Mouse (Mus musculus) heart, adult 2 months (tissue): Measurements from ENCODE around the gene Rorb. TPM values are rescaled to one million over a fixed set of nuclear protein-coding genes. Genes with fewer than 3 reads are reported as not detected.
A peak's percentile ranks its signal among the peaks of the same experiment; 100 is the strongest.

Experiments
- DNase-seq, 2 experiments: peaks; one replicate each; pipeline ENCODE4 v3.0.0; 2021
- H3K27ac ChIP-seq: fragments of 200-600 bp; 2 replicates; pipeline ENCODE4 v1.8.1; 2022
- H3K27me3 ChIP-seq: fragments of 200-500 bp; 2 replicates; pipeline ENCODE4 v1.6.1; 2012; ENCODE audit warnings: mild to moderate bottlenecking, low read length, inconsistent platforms, mixed read lengths; ENCODE audit not compliant: control insufficient read depth, insufficient read depth
- H3K36me3 ChIP-seq: fragments of 200-500 bp; 2 replicates; pipeline ENCODE4 v1.6.1; 2012; ENCODE audit warnings: low read length, inconsistent platforms; ENCODE audit not compliant: control insufficient read depth, insufficient read depth
- H3K4me1 ChIP-seq: fragments of 200-500 bp; 2 replicates; pipeline ENCODE4 v1.6.1; 2011; ENCODE audit warnings: low read length; ENCODE audit not compliant: control insufficient read depth, insufficient read depth
- H3K4me3 ChIP-seq: fragments of 200-600 bp; 2 replicates; pipeline ENCODE4 v1.8.1; 2022
- H3K79me2 ChIP-seq: fragments of 200-500 bp; replicated peaks from 2 replicates; pipeline ENCODE4 v1.6.1; 2012; ENCODE audit warnings: mild to moderate bottlenecking, inconsistent platforms, low read length, moderate library complexity, mixed read lengths; ENCODE audit not compliant: control insufficient read depth, insufficient read depth
- H3K9ac ChIP-seq: fragments of 200-500 bp; 2 replicates; pipeline ENCODE4 v1.6.1; 2012; ENCODE audit warnings: low read depth, mild to moderate bottlenecking, control low read depth, inconsistent platforms, low read length, mixed read lengths
- CTCF ChIP-seq: fragments of 200-600 bp; IDR thresholded peaks from 2 replicates; pipeline ENCODE4 v1.8.1; 2022; ENCODE audit warnings: antibody characterized with exemption, mild to moderate bottlenecking, moderate library complexity
- EP300 ChIP-seq: fragments of 200-500 bp; IDR thresholded peaks from 2 replicates; pipeline ENCODE4 v1.6.1; 2011; ENCODE audit warnings: low read depth, low read length, control low read depth; ENCODE audit not compliant: insufficient read depth
- POLR2A ChIP-seq: fragments of 200-500 bp; IDR thresholded peaks from 2 replicates; pipeline ENCODE4 v1.6.1; 2011; ENCODE audit warnings: mild to moderate bottlenecking, low read depth, low read length, control low read depth; ENCODE audit not compliant: insufficient read depth
- WGBS: fragments of 180-500 bp; shearing (Covaris S2); methylation state at CpG from one replicate; pipeline ENCODE4 v1.1.7; 2018; 5-methylcytosine and 5-hydroxymethylcytosine counted together
- intact Hi-C: fragments of 180-260 bp; cut with DNase I; formaldehyde crosslinking; loops from one replicate; pipeline ENCODE4 v1.15.1; 2025
- polyA plus RNA-seq: library from polyadenylated mRNA; depleted of rRNA; stranded (reverse); fragments of >200 nt; gene quantifications from 2 replicates; pipeline ENCODE4 v1.2.3, GENCODE M21; 2012
- total RNA-seq, 2 experiments: library from RNA; stranded (reverse); gene quantifications; 2 replicates each; pipeline ENCODE4 v1.2.3; 2021

Rorb gene
- total and polyA plus RNA-seq, 3 experiments, result 0.14 to 0.37 (median 0.36) TPM

DNA sequence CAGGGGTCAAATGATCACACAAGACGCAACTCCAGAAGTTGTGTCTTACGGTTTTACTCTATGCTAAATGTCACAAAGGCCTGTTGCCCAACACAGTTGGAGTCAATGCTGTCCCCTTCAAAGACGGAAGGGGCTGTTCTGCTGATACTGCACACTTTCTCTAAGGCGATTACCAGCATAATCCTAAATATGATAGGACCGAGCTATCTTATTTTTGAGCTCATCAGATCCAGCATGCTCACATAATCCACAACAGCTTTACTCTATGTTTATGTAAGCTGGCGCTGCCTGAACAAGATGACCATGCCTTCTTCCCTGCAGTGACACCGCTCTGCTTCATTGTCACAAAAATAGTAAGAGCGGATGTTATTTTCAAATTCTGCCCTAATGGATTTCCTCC, 112.0 kb downstream of the Rorb start:
- no peaks in the 10 kb centered on the region for H3K36me3 ChIP-seq

DNA sequence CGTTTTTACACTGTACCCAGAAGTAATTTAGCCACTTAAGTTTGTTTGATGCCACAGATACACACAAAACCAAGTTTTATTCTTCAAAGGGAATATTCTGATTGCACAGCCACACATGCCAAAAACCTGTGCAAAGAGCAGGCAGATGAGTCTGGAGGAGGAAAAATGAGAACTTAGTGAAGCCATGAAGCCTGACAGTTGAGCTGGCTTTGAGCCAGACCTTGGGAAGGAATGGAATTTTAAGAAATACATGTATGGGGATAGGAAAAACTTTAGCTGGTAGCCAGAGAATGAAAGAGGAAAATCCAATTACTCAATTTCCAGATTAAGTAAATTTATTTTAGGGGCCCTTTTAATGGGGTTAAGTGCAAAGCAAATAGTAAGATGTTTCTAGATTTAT, 113.3 kb downstream of the Rorb start:
- Histone ChIP-seq H3K27ac (no peak overlapping the region), H3K36me3 (no peaks in the 10 kb centered on the region), H3K4me1 (no peaks in the 10 kb centered on the region; the same call in 1 of the 2 replicates), H3K79me2 (no peaks in the 10 kb centered on the region), H3K4me3 (no peak overlapping the region), H3K27me3 (no peaks in the 10 kb centered on the region), H3K9ac (no peak overlapping the region)
- intact Hi-C loops, result no loop called here
- TF ChIP-seq CTCF, result no peak
- no peak for TF ChIP-seq EP300
- TF ChIP-seq POLR2A, result no peak
- 74% methylated on average over 1 of the region's 1 CpGs for WGBS
- DNase-seq, result no peak

More for the DNA sequence above, 112.0 kb downstream of the Rorb start:
- Histone ChIP-seq H3K27ac (no peak overlapping the region), H3K4me3 (no peak overlapping the region), H3K79me2 (no peaks in the 10 kb centered on the region), H3K4me1 (no peaks in the 10 kb centered on the region; the same call in 1 of the 2 replicates), H3K9ac (no peak overlapping the region), H3K27me3 (no peaks in the 10 kb centered on the region)
- DNase-seq, result no peak
- intact Hi-C loops, result no loop called here
- no peak for TF ChIP-seq EP300
- 66% methylated on average over 8 of the region's 8 CpGs for WGBS

DNA sequence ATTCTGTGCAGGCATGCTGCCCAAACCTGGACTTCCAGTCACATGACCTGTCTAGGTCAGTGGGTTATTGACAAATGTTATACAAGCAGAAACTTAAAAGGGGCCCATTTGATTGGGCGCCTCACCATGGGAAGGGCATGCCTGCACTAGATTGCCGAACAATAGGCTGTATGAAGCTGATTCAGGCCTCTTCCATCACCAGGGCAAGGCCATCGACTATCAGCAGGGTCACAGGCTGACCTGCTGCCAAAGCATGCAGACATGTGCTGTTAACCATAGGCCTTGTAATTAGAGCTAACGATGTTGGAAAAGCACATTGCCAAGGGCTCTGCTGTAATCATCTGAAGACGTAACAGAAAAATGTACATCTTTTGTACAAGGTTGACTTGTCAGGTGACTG, 131.0 kb downstream of the Rorb start:
- no peak for TF ChIP-seq EP300
- no peak for TF ChIP-seq POLR2A
- no peak for TF ChIP-seq CTCF
- no peak for DNase-seq
- Histone ChIP-seq H3K9ac (no peak overlapping the region), H3K4me3 (no peak overlapping the region), H3K27me3 (no peaks in the 10 kb centered on the region), H3K79me2 (no peaks in the 10 kb centered on the region), H3K36me3 (no peaks in the 10 kb centered on the region), H3K27ac (no peak overlapping the region), H3K4me1 (no peaks in the 10 kb centered on the region)
- intact Hi-C loops, result loop anchor here (5.0 kb wide), 1 partner anchor 1367 kb away; no protein-coding TSS in a partner anchor
- 80% methylated on average over 5 of the region's 5 CpGs for WGBS

DNA sequence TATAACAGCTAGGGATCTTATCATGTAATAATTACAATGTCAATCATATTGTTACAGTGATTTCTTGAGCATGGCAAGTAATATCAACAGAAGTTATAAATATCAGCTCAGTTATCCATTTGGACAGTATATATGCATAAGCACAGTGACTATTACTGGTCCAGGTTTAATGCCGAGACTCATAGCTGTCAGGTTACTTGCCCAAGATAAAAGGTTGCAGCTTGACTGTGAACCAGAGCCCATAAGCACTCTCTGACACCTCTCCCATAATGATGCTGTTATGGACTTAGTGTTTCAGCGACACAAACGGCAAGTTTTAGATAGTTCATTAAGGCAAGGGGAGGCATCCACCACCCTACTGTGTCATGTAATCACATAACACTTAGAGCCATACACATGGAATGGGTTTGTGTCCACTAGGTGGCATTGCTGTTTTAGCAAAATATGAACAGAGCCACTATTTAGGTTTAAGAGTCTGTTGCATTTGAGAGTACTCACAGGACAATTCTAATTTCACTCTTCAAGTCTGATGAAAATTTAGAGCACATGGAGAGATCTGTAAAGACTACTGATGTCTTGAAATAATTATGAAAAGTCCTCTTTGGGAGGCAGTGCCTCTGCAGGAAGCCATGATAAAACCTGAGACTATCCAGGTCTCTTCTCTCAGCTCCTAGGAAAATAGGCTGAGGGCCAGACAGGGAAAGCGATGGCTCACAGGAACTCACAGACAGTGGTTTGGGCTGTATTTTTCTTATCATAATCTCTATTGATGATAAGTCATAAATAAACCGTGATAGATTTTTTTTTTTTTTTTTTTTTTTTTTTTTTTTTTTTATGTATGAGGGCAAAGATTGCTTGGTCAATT, 136.0 kb downstream of the Rorb start:
- DNase-seq, result no peak
- Histone ChIP-seq H3K27me3 (no peaks in the 10 kb centered on the region), H3K4me1 (no peaks in the 10 kb centered on the region), H3K27ac (no peak overlapping the region), H3K9ac (no peak overlapping the region), H3K4me3 (no peak overlapping the region), H3K36me3 (no peaks in the 10 kb centered on the region), H3K79me2 (no peaks in the 10 kb centered on the region)
- 29% methylated on average over 5 of the region's 5 CpGs for WGBS
- TF ChIP-seq POLR2A (no peak), CTCF (peak; percentile 70)
- intact Hi-C loops, result loop anchor here (5.0 kb wide), 1 partner anchor 1372 kb away; no protein-coding TSS in a partner anchor

DNA sequence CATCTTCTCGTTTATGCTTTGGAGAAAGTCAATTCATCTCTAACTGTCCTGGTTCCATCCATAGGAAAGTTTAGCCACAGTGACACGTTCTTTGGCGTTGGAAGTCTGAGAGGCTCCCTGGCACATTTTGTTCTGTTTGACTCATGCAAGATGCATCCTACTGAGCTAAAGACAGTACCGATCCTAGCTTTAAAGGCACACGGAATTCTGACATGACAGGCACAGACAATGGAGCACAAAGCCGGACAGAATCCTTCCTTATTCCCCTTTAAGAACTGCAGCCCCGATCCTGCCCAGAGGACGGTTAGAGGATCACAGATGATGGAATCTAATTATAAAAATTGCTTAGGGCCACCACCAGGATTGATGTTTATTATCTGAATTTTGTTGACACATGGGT, 141.6 kb downstream of the Rorb start:
- H3K4me3 ChIP-seq, result no peak overlapping the region
- no peak overlapping the region for H3K27ac ChIP-seq
- no peak for DNase-seq
- 73% methylated on average over 8 of the region's 8 CpGs for WGBS
- no peaks in the 10 kb centered on the region for H3K79me2 ChIP-seq
- intact Hi-C loops, result no loop called here
- H3K36me3 ChIP-seq, result no peaks in the 10 kb centered on the region
- TF ChIP-seq EP300 (no peak), POLR2A (no peak), CTCF (no peak)
- H3K9ac ChIP-seq, result no peak overlapping the region
- no peaks in the 10 kb centered on the region for H3K27me3 ChIP-seq
- H3K4me1 ChIP-seq, result no peaks in the 10 kb centered on the region

DNA sequence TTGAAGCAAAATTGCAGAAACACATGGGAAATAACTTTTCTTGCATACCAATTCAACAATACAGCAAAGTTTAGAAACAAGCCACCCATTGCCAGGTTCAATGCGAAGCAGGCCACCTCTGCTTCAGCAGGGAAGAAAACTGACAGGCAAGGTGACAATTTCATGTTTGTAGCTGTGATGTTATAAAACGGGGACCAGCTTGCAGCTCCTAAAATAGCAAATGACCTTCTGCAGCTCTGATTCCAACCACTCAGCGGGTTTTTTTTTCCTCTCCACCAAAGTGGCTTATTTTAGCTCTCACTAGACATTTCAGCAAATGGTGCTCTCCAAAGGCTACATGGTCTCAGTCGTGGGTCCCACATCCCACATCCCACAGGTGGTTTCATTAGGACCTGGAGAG, 143.7 kb downstream of the Rorb start:
- H3K27ac ChIP-seq, result no peak overlapping the region
- no peaks in the 10 kb centered on the region for H3K27me3 ChIP-seq
- WGBS, result 41% methylated on average over 4 of the region's 4 CpGs
- H3K4me3 ChIP-seq, result no peak overlapping the region
- no peak overlapping the region for H3K9ac ChIP-seq
- H3K36me3 ChIP-seq, result no peaks in the 10 kb centered on the region
- TF ChIP-seq CTCF, result no peak
- TF ChIP-seq POLR2A, result no peak
- no peak for TF ChIP-seq EP300
- no peak for DNase-seq
- intact Hi-C loops, result no loop called here
- H3K4me1 ChIP-seq, result no peaks in the 10 kb centered on the region
- no peaks in the 10 kb centered on the region for H3K79me2 ChIP-seq

DNA sequence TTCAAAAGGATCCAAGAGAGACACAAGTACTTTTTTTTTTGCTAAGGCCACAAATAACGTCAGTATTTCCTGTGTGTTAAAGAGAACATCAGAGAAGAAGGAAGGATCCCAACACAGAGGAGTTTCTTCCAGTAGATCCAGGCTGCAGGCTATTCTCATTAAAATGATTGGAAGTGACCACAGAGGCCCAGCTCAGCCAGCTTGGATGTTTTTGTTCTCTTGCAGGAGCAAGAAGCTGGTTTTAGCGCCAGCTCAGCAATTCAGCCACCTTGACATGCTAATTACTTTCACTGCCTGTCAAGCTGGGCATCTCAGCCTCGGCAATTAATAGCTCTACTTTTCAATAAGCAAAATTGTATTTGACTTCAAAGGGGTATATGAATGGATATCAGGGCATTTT, 151.1 kb downstream of the Rorb start:
- H3K27me3 ChIP-seq, result no peaks in the 10 kb centered on the region
- intact Hi-C loops, result no loop called here
- H3K36me3 ChIP-seq, result no peaks in the 10 kb centered on the region
- no peak for TF ChIP-seq CTCF
- TF ChIP-seq POLR2A, result no peak
- no peak for TF ChIP-seq EP300
- DNase-seq, result no peak
- no peaks in the 10 kb centered on the region for H3K4me1 ChIP-seq
- WGBS, result 43% methylated on average over 3 of the region's 3 CpGs
- no peak overlapping the region for H3K4me3 ChIP-seq
- no peaks in the 10 kb centered on the region for H3K79me2 ChIP-seq
- no peak overlapping the region for H3K9ac ChIP-seq
- H3K27ac ChIP-seq, result no peak overlapping the region
